Mouse (Mus musculus) neutrophil, adult 5-6 weeks (primary cell): ENCODE data around the gene Cpm. TPM values are rescaled to one million over a fixed set of nuclear protein-coding genes. Genes with fewer than 3 reads are reported as not detected.

Experiments
- ATAC-seq: fragments of 151-379, 151-347 bp; 2 replicates; pipeline ENCODE4 v1.8.0; 2017; ENCODE audit warnings: mild to moderate bottlenecking, moderate TSS enrichment; ENCODE audit not compliant: insufficient number of reproducible peaks, poor library complexity, low FRiP score, severe bottlenecking; ENCODE audit errors: extremely low read depth
- total RNA-seq: library from RNA; stranded (forward); fragments of 200-1000 nt; gene quantifications from 2 replicates; pipeline ENCODE4 v1.2.3, GENCODE M21; 2017

Cpm gene
- total RNA-seq, 1 experiment from 2014 or later: 40.6 TPM

- no peak for ATAC-seq
Measured at GRCm38 (mm10) chr10:117665376-117666275, 36.3 kb downstream of the Cpm start.

- ATAC-seq: no peak
Measured at GRCm38 (mm10) chr10:117666361-117666760, 37.1 kb downstream of the Cpm start.

- ATAC-seq: no peak
Measured at GRCm38 (mm10) chr10:117666947-117667630, 37.8 kb downstream of the Cpm start.

GRCm38 (mm10) chr10:117667663-117668507 is 38.6 kb downstream of the Cpm start:
- ATAC-seq: no peak

GRCm38 (mm10) chr10:117668546-117669300 is 39.4 kb downstream of the Cpm start:
- ATAC-seq: no peak

GRCm38 (mm10) chr10:117669449-117670090 is 40.3 kb downstream of the Cpm start:
- no peak for ATAC-seq

- no peak for ATAC-seq
Measured at GRCm38 (mm10) chr10:117670092-117670491, 40.8 kb downstream of the Cpm start.

- no peak for ATAC-seq
Measured at GRCm38 (mm10) chr10:117670791-117671190, 41.5 kb downstream of the Cpm start.

GRCm38 (mm10) chr10:117671266-117671665 is 42.0 kb downstream of the Cpm start:
- ATAC-seq: no peak

- no peak for ATAC-seq
Measured at GRCm38 (mm10) chr10:117671930-117672666, 42.8 kb downstream of the Cpm start.

GRCm38 (mm10) chr10:117672693-117673092 is 43.4 kb downstream of the Cpm start:
- no peak for ATAC-seq

- ATAC-seq: no peak
Measured at GRCm38 (mm10) chr10:117673913-117674312, 44.6 kb downstream of the Cpm start.

GRCm38 (mm10) chr10:117674359-117675019 is 45.2 kb downstream of the Cpm start:
- ATAC-seq: no peak

- 0 out of 2 replicates have a peak, but pooled peaks have one; percentile 34 for ATAC-seq
Measured at GRCm38 (mm10) chr10:117675096-117676035, 46.1 kb downstream of the Cpm start.

- ATAC-seq: no peak
Measured at GRCm38 (mm10) chr10:117676036-117676643, 46.8 kb downstream of the Cpm start.
